Mouse (Mus musculus) forebrain, embryonic 14.5 days (tissue): ENCODE measurements around the gene Sox9. TPM values are rescaled to one million over a fixed set of nuclear protein-coding genes. Genes with fewer than 3 reads are reported as not detected.

ENCODE experiments used
- ATAC-seq: fragments of 200-750 bp; cut with Nextera tagmentation; 2 replicates; pipeline ENCODE4 v1.8.0; 2017; ENCODE audit warnings: mild to moderate bottlenecking, moderate library complexity
- DNase-seq: peaks from one replicate; pipeline ENCODE4 v3.0.0-alpha.2; 2015; ENCODE audit warnings: low spot score
- H3K27ac ChIP-seq: fragments of 300-500 bp; sonication (generic); 2 replicates; pipeline ENCODE4 v1.5.1; 2014; ENCODE audit warnings: low read depth, mild to moderate bottlenecking, control low read depth, low read length, moderate library complexity
- H3K27me3 ChIP-seq: fragments of 300-500 bp; sonication (generic); replicated peaks from 2 replicates; pipeline ENCODE4 v1.6.1; 2014; ENCODE audit warnings: low read length, control low read depth, mixed read lengths; ENCODE audit not compliant: control insufficient read depth, insufficient read depth
- H3K36me3 ChIP-seq: fragments of 300-500 bp; sonication (generic); 2 replicates; pipeline ENCODE4 v1.6.1; 2014; ENCODE audit warnings: low read length, control low read depth; ENCODE audit not compliant: control insufficient read depth, insufficient read depth
- H3K4me1 ChIP-seq: fragments of 300-500 bp; sonication (generic); 2 replicates; pipeline ENCODE4 v1.6.1; 2014; ENCODE audit warnings: antibody characterized with exemption, low read length, control low read depth; ENCODE audit not compliant: control insufficient read depth, insufficient read depth
- H3K4me2 ChIP-seq: fragments of 300-500 bp; sonication (generic); 2 replicates; pipeline ENCODE4 v1.6.1; 2014; ENCODE audit warnings: mild to moderate bottlenecking, control low read depth, low read length
- H3K4me3 ChIP-seq: fragments of 300-500 bp; sonication (generic); 2 replicates; pipeline ENCODE4 v1.5.1; 2014; ENCODE audit warnings: low read depth, low read length, control low read depth
- H3K9ac ChIP-seq: fragments of 300-500 bp; sonication (generic); 2 replicates; pipeline ENCODE4 v1.6.1; 2014; ENCODE audit warnings: mild to moderate bottlenecking, low read length, control low read depth, moderate library complexity
- H3K9me3 ChIP-seq: fragments of 300-500 bp; sonication (generic); replicated peaks from 2 replicates; pipeline ENCODE4 v1.6.1; 2016; ENCODE audit warnings: low read length, control low read depth, mixed read lengths; ENCODE audit not compliant: control insufficient read depth
- WGBS: fragments of 180-500 bp; shearing (Covaris S2); extraction: QIAGEN DNeasy Blood & Tissue Kit; methylation state at CpG from one replicate; pipeline ENCODE4 v1.1.7; 2014; 5-methylcytosine and 5-hydroxymethylcytosine counted together
- polyA plus RNA-seq: library from polyadenylated mRNA; unstranded; fragments of >200 nt; fragmentation: Nextera tagmentation; extraction: Ambion mirVana; gene quantifications from 2 replicates; pipeline ENCODE4 v1.2.1, GENCODE M21; 2014

The Sox9 gene
- polyA plus RNA-seq, 1 experiment from 2014 or later = 43.6 TPM

GRCm38 (mm10) chr11:112779762-112780161 is 2.3 kb upstream of the Sox9 start:
- no peak for ATAC-seq
- H3K4me1 ChIP-seq = peaks cover 20% of the 10 kb centered on the region

GRCm38 (mm10) chr11:112780394-112780920 is 1.6 kb upstream of the Sox9 start:
- Histone ChIP-seq H3K4me2 (peak overlapping the region; percentile 98), H3K27me3 (no peaks in the 10 kb centered on the region; the same call in none of the 2 replicates), H3K9me3 (no peaks in the 10 kb centered on the region), H3K36me3 (peaks cover 11% of the 10 kb centered on the region), H3K4me3 (peak overlapping the region; percentile 81), H3K27ac (peak overlapping the region; percentile 87; the same call in 1 of the 2 replicates), H3K9ac (peak overlapping the region; percentile 51; the same call in 1 of the 2 replicates), H3K4me1 (peaks cover 20% of the 10 kb centered on the region)
- ATAC-seq (no peak), DNase-seq (no peak)
- 6% methylated on average over 19 of the region's 19 CpGs for WGBS

More at GRCm38 (mm10) chr11:112779762-112780161, 2.3 kb upstream of the Sox9 start:
- Histone ChIP-seq H3K4me2 (peak overlapping the region; percentile 98), H3K36me3 (peaks cover 5% of the 10 kb centered on the region), H3K4me3 (no peak overlapping the region), H3K9ac (no peak overlapping the region), H3K27ac (no peak overlapping the region), H3K9me3 (no peaks in the 10 kb centered on the region), H3K27me3 (no peaks in the 10 kb centered on the region; the same call in none of the 2 replicates)
- DNase-seq = peak; percentile 80
- under 1% methylated on average over 10 of the region's 10 CpGs for WGBS

- ATAC-seq (peak; percentile 64), DNase-seq (peak; percentile 91)
- Histone ChIP-seq H3K4me3 (peak overlapping the region; percentile 81), H3K9me3 (no peaks in the 10 kb centered on the region), H3K27ac (peak overlapping the region; percentile 87), H3K4me2 (peak overlapping the region; percentile 98), H3K36me3 (peaks cover 11% of the 10 kb centered on the region), H3K4me1 (peaks cover 20% of the 10 kb centered on the region), H3K27me3 (no peaks in the 10 kb centered on the region; the same call in none of the 2 replicates), H3K9ac (peak overlapping the region; percentile 51)
- under 1% methylated on average over 47 of the region's 49 CpGs for WGBS
Observed at GRCm38 (mm10) chr11:112781035-112781911, 751 bp upstream of the Sox9 start.

- Histone ChIP-seq H3K27ac (peak overlapping the region; percentile 80), H3K4me1 (peaks cover 21% of the 10 kb centered on the region), H3K4me2 (peak overlapping the region; percentile 98), H3K36me3 (peaks cover 11% of the 10 kb centered on the region), H3K4me3 (peak overlapping the region; percentile 81), H3K27me3 (no peaks in the 10 kb centered on the region; the same call in none of the 2 replicates), H3K9ac (peak overlapping the region; percentile 76), H3K9me3 (no peaks in the 10 kb centered on the region)
- DNase-seq = peak; percentile 65
- ATAC-seq = peak; percentile 47
- under 1% methylated on average over 66 of the region's 75 CpGs for WGBS
Observed at GRCm38 (mm10) chr11:112782357-112783121, 515 bp downstream of the Sox9 start.

GRCm38 (mm10) chr11:112783401-112784346 is 1.6 kb downstream of the Sox9 start:
- peak overlapping the region; percentile 76 for H3K9ac ChIP-seq
- no peaks in the 10 kb centered on the region; the same call in 1 of the 2 replicates for H3K27me3 ChIP-seq
- H3K4me1 ChIP-seq = peaks cover 30% of the 10 kb centered on the region
- H3K9me3 ChIP-seq = no peaks in the 10 kb centered on the region
- WGBS = 0% methylated on average over 42 of the region's 42 CpGs
- H3K27ac ChIP-seq = peak overlapping the region; percentile 80
- H3K4me3 ChIP-seq = peak overlapping the region; percentile 81
- peak overlapping the region; percentile 98 for H3K4me2 ChIP-seq
- no peak for ATAC-seq
- H3K36me3 ChIP-seq = peaks cover 11% of the 10 kb centered on the region
- peak; percentile 67 for DNase-seq

- 2% methylated on average over 29 of the region's 30 CpGs for WGBS
- peaks cover 28% of the 10 kb centered on the region for H3K4me1 ChIP-seq
- peak overlapping the region; percentile 76 for H3K9ac ChIP-seq
- peak; percentile 45 for DNase-seq
- peak overlapping the region; percentile 80 for H3K27ac ChIP-seq
- H3K27me3 ChIP-seq = no peaks in the 10 kb centered on the region
- no peaks in the 10 kb centered on the region for H3K9me3 ChIP-seq
- peak overlapping the region; percentile 81 for H3K4me3 ChIP-seq
- peaks cover 11% of the 10 kb centered on the region for H3K36me3 ChIP-seq
- ATAC-seq = no peak
- H3K4me2 ChIP-seq = peak overlapping the region; percentile 98
Observed at GRCm38 (mm10) chr11:112784347-112784902, 2.4 kb downstream of the Sox9 start.

GRCm38 (mm10) chr11:112784903-112785381 is 2.9 kb downstream of the Sox9 start:
- ATAC-seq (peak; percentile 18; the same call in 1 of the 2 replicates), DNase-seq (peak; percentile 73)
- Histone ChIP-seq H3K27ac (peak overlapping the region; percentile 80), H3K4me1 (peaks cover 26% of the 10 kb centered on the region), H3K9ac (peak overlapping the region; percentile 76), H3K27me3 (no peaks in the 10 kb centered on the region), H3K4me3 (peak overlapping the region; percentile 81), H3K9me3 (no peaks in the 10 kb centered on the region), H3K36me3 (peaks cover 11% of the 10 kb centered on the region), H3K4me2 (peak overlapping the region; percentile 98)
- WGBS = under 1% methylated on average over 34 of the region's 34 CpGs
